Mouse (Mus musculus) embryonic facial prominence, embryonic 14.5 days (tissue): Measurements from ENCODE around the gene Gng7. TPM values are rescaled to one million over a fixed set of nuclear protein-coding genes. Genes with fewer than 3 reads are reported as not detected.
"Not testable (repeated sequence)": the region's sequence is repeated elsewhere in the genome, so short reads cannot be mapped to it uniquely, and the experiment has no call there.

Source experiments
- ATAC-seq: fragments of 200-750 bp; cut with Nextera tagmentation; 2 replicates; pipeline ENCODE4 v1.8.0; 2017; ENCODE audit warnings: low read depth, moderate number of reproducible peaks, moderate TSS enrichment
- DNase-seq: peaks from one replicate; pipeline ENCODE4 v3.0.0-alpha.2; 2015; ENCODE audit warnings: low spot score
- H3K27ac ChIP-seq: fragments of 300-500 bp; sonication (generic); replicated peaks from 2 replicates; pipeline ENCODE4 v1.5.1; 2014; ENCODE audit warnings: low read depth, mild to moderate bottlenecking, low read length, moderate library complexity
- H3K27me3 ChIP-seq: fragments of 300-500 bp; sonication (generic); replicated peaks from 2 replicates; pipeline ENCODE4 v1.6.1; 2014; ENCODE audit warnings: low read length; ENCODE audit not compliant: control insufficient read depth, insufficient read depth
- H3K36me3 ChIP-seq: fragments of 300-500 bp; sonication (generic); 2 replicates; pipeline ENCODE4 v1.6.1; 2014; ENCODE audit warnings: low read length, mixed read lengths; ENCODE audit not compliant: control insufficient read depth, insufficient read depth
- H3K4me1 ChIP-seq: fragments of 300-500 bp; sonication (generic); 2 replicates; pipeline ENCODE4 v1.6.1; 2014; ENCODE audit warnings: antibody characterized with exemption, low read length; ENCODE audit not compliant: control insufficient read depth, insufficient read depth
- H3K4me2 ChIP-seq: fragments of 300-500 bp; sonication (generic); 2 replicates; pipeline ENCODE4 v1.6.1; 2014; ENCODE audit warnings: low read depth, mild to moderate bottlenecking, low read length, moderate library complexity, mixed read lengths
- H3K4me3 ChIP-seq: fragments of 300-500 bp; sonication (generic); 2 replicates; pipeline ENCODE4 v1.5.1; 2014; ENCODE audit warnings: low read depth, mild to moderate bottlenecking, low read length
- H3K9ac ChIP-seq: fragments of 300-500 bp; sonication (generic); 2 replicates; pipeline ENCODE4 v1.6.1; 2014; ENCODE audit warnings: low read depth, mild to moderate bottlenecking, low read length, moderate library complexity, mixed read lengths
- H3K9me3 ChIP-seq: fragments of 300-500 bp; sonication (generic); 2 replicates; pipeline ENCODE4 v1.6.1; 2016; ENCODE audit warnings: low read length; ENCODE audit not compliant: control insufficient read depth
- WGBS: fragments of 180-500 bp; shearing (Covaris S2); extraction: QIAGEN DNeasy Blood & Tissue Kit; methylation state at CpG from one replicate; pipeline ENCODE4 v1.1.7; 2014; 5-methylcytosine and 5-hydroxymethylcytosine counted together
- polyA plus RNA-seq: library from polyadenylated mRNA; unstranded; fragments of >200 nt; fragmentation: Nextera tagmentation; extraction: Ambion mirVana; gene quantifications from 2 replicates; pipeline ENCODE4 v1.2.1, GENCODE M21; 2014

Gene Gng7
- polyA plus RNA-seq, 1 experiment from 2014 or later: 5.9 TPM

- no peak overlapping the region for H3K4me2 ChIP-seq
- H3K9ac ChIP-seq: no peak overlapping the region
- no peak for ATAC-seq
- H3K9me3 ChIP-seq: no peaks in the 10 kb centered on the region
- no peak overlapping the region for H3K4me3 ChIP-seq
- H3K27ac ChIP-seq: no peak overlapping the region
- H3K36me3 ChIP-seq: no peaks in the 10 kb centered on the region
- peaks cover 13% of the 10 kb centered on the region for H3K27me3 ChIP-seq
- H3K4me1 ChIP-seq: peaks cover 4% of the 10 kb centered on the region
- WGBS: 73% methylated on average over 4 of the region's 4 CpGs
- no peak for DNase-seq
Observed at GRCm38 (mm10) chr10:80994621-80995020, 20.1 kb downstream of the Gng7 start.

- H3K9me3 ChIP-seq: no peaks in the 10 kb centered on the region
- WGBS: 55% methylated on average over 5 of the region's 5 CpGs
- no peaks in the 10 kb centered on the region for H3K4me1 ChIP-seq
- peaks cover 10% of the 10 kb centered on the region for H3K27me3 ChIP-seq
- H3K9ac ChIP-seq: no peak overlapping the region
- H3K36me3 ChIP-seq: no peaks in the 10 kb centered on the region
- H3K27ac ChIP-seq: no peak overlapping the region
- ATAC-seq (no peak), DNase-seq (no peak)
- no peak overlapping the region for H3K4me3 ChIP-seq
- H3K4me2 ChIP-seq: no peak overlapping the region
Observed at GRCm38 (mm10) chr10:80993276-80993675, 21.5 kb downstream of the Gng7 start.

- Histone ChIP-seq H3K27ac (no peak overlapping the region), H3K4me3 (no peak overlapping the region), H3K9ac (no peak overlapping the region), H3K9me3 (no peaks in the 10 kb centered on the region), H3K4me1 (no peaks in the 10 kb centered on the region; the same call in 1 of the 2 replicates), H3K36me3 (no peaks in the 10 kb centered on the region), H3K27me3 (peaks cover under 1% of the 10 kb centered on the region; the same call in 1 of the 2 replicates), H3K4me2 (no peak overlapping the region)
- ATAC-seq (no peak), DNase-seq (no peak)
- 88% methylated on average over 1 of the region's 1 CpGs for WGBS
Observed at GRCm38 (mm10) chr10:80991945-80992344, 22.8 kb downstream of the Gng7 start.

- 13% methylated on average over 3 of the region's 3 CpGs for WGBS
- Histone ChIP-seq H3K4me2 (no peak overlapping the region), H3K27ac (no peak overlapping the region), H3K36me3 (no peaks in the 10 kb centered on the region), H3K27me3 (peaks cover 9% of the 10 kb centered on the region), H3K4me3 (no peak overlapping the region), H3K4me1 (no peaks in the 10 kb centered on the region; the same call in 1 of the 2 replicates), H3K9me3 (no peaks in the 10 kb centered on the region), H3K9ac (no peak overlapping the region)
- ATAC-seq (no peak), DNase-seq (no peak)
Observed at GRCm38 (mm10) chr10:80991007-80991406, 23.7 kb downstream of the Gng7 start.

GRCm38 (mm10) chr10:80990406-80990805 is 24.3 kb downstream of the Gng7 start:
- WGBS: 58% methylated on average over 7 of the region's 7 CpGs
- peaks cover 15% of the 10 kb centered on the region for H3K27me3 ChIP-seq
- H3K4me1 ChIP-seq: peaks cover 4% of the 10 kb centered on the region
- H3K27ac ChIP-seq: no peak overlapping the region
- no peaks in the 10 kb centered on the region for H3K9me3 ChIP-seq
- no peak overlapping the region for H3K4me2 ChIP-seq
- H3K9ac ChIP-seq: no peak overlapping the region
- DNase-seq (no peak), ATAC-seq (no peak)
- no peaks in the 10 kb centered on the region for H3K36me3 ChIP-seq
- H3K4me3 ChIP-seq: no peak overlapping the region

- not testable (repeated sequence) for H3K36me3 ChIP-seq, H3K4me1 ChIP-seq, ATAC-seq, H3K9me3 ChIP-seq, H3K27ac ChIP-seq, DNase-seq, H3K4me3 ChIP-seq, H3K4me2 ChIP-seq, H3K9ac ChIP-seq
- H3K27me3 ChIP-seq: peaks cover 20% of the 10 kb centered on the region
- 54% methylated on average over 4 of the region's 4 CpGs for WGBS
Observed at GRCm38 (mm10) chr10:80989854-80990253, 24.9 kb downstream of the Gng7 start.

- no peak for ATAC-seq
- no peak overlapping the region for H3K27ac ChIP-seq
- no peak overlapping the region for H3K9ac ChIP-seq
- no peak for DNase-seq
- no peak overlapping the region for H3K4me2 ChIP-seq
- no peaks in the 10 kb centered on the region for H3K9me3 ChIP-seq
- H3K36me3 ChIP-seq: no peaks in the 10 kb centered on the region
- 64% methylated on average over 6 of the region's 6 CpGs for WGBS
- H3K27me3 ChIP-seq: peaks cover 24% of the 10 kb centered on the region
- H3K4me1 ChIP-seq: peaks cover 4% of the 10 kb centered on the region
- H3K4me3 ChIP-seq: no peak overlapping the region
Observed at GRCm38 (mm10) chr10:80989446-80989845, 25.3 kb downstream of the Gng7 start.

GRCm38 (mm10) chr10:80987709-80988441 is 26.9 kb downstream of the Gng7 start:
- H3K27ac ChIP-seq: peak overlapping the region; percentile 34; the same call in 1 of the 2 replicates
- ATAC-seq: peak; percentile 92

GRCm38 (mm10) chr10:80986754-80987153 is 28.0 kb downstream of the Gng7 start:
- H3K4me3 ChIP-seq: no peak overlapping the region
- peaks cover 4% of the 10 kb centered on the region for H3K4me1 ChIP-seq
- ATAC-seq (no peak), DNase-seq (no peak)
- H3K4me2 ChIP-seq: no peak overlapping the region
- peaks cover 24% of the 10 kb centered on the region for H3K27me3 ChIP-seq
- H3K27ac ChIP-seq: no peak overlapping the region
- 78% methylated on average over 6 of the region's 6 CpGs for WGBS
- no peaks in the 10 kb centered on the region for H3K36me3 ChIP-seq
- no peak overlapping the region for H3K9ac ChIP-seq
- no peaks in the 10 kb centered on the region for H3K9me3 ChIP-seq

More at GRCm38 (mm10) chr10:80987709-80988441, 26.9 kb downstream of the Gng7 start:
- H3K9me3 ChIP-seq: no peaks in the 10 kb centered on the region
- H3K4me3 ChIP-seq: no peak overlapping the region
- DNase-seq: peak; percentile 93
- peak overlapping the region; percentile 21 for H3K9ac ChIP-seq
- peaks cover 4% of the 10 kb centered on the region for H3K4me1 ChIP-seq
- 0 out of 2 replicates have a peak overlapping the region, but pooled peaks have one; percentile 16 for H3K4me2 ChIP-seq
- H3K36me3 ChIP-seq: no peaks in the 10 kb centered on the region
- 11% methylated on average over 10 of the region's 10 CpGs for WGBS
- peaks cover 24% of the 10 kb centered on the region for H3K27me3 ChIP-seq
